Mouse (Mus musculus): ENCODE results near the gene Sesn2. TPM values are rescaled to one million over a fixed set of nuclear protein-coding genes. Genes with fewer than 3 reads are reported as not detected.
A peak's percentile ranks its signal among the peaks of the same experiment; 100 is the strongest.

Sesn2 gene
- polyA plus RNA-seq, 1 experiment from 2014 or later: 7.8 TPM

DNA sequence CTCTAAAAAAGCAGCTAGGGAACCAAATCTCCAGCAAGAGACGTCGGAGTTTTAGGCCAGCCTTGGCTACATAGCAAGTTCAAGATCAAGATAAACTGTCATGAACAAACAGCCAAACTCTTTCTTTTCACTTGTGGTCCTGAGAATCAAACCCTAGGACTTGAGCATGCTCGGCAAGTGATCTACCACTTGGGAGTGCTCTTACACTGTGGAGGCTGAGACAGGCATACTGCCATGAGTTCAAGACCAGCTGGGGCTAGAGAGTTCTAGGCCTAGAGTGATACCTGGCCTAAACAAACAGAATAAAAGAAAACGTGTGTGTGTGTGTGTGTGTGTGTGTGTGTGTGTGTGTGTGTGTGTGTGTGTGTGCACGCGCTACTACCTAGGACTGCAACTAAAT is 56.1 kb downstream of the Sesn2 start:
- Histone ChIP-seq H3K9ac (no peak overlapping the region), H3K4me3 (replicated peaks) (no peak overlapping the region), H3K4me1 (replicated peaks) (peaks cover 6% of the 10 kb centered on the region), H3K27me3 (no peaks in the 10 kb centered on the region), H3K27ac (replicated peaks) (no peak overlapping the region), H3K36me3 (replicated peaks) (peaks cover 23% of the 10 kb centered on the region), H3K4me2 (no peak overlapping the region), H3K9me3 (replicated peaks) (no peaks in the 10 kb centered on the region)
- ATAC-seq (ENCODE audit: insufficient read depth): no peak
- WGBS (ENCODE audit: insufficient replicate concordance): 73% methylated on average over 6 of the region's 6 CpGs

DNA sequence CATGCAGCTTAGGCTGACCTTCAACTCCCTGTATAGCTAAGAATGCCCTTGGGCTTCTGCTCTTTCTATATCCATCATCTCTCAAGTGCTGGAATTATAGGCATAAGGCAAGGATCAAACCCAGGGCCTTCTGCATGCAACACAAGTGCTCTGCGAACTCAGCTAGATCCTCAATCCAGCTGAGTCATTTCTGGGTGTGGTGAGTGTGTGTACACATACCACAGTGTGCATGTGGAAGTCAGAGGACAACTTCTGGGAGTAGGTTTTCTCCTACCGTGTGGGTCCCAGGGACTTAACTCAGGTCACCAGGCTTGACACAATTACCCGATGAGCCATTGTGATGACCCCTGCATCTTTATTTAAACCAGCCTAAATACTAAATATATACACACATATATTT is 60.5 kb downstream of the Sesn2 start:
- no peaks in the 10 kb centered on the region for H3K36me3 ChIP-seq (replicated peaks)
- no peaks in the 10 kb centered on the region for H3K9me3 ChIP-seq (replicated peaks)
- no peak overlapping the region for H3K27ac ChIP-seq (replicated peaks)
- 52% methylated on average over 3 of the region's 3 CpGs for WGBS (ENCODE audit: insufficient replicate concordance)
- peaks cover 6% of the 10 kb centered on the region for H3K4me1 ChIP-seq (replicated peaks)
- H3K4me2 ChIP-seq: no peak overlapping the region
- H3K27me3 ChIP-seq: peaks cover 6% of the 10 kb centered on the region
- H3K9ac ChIP-seq: no peak overlapping the region
- no peak overlapping the region for H3K4me3 ChIP-seq (replicated peaks)
- peak; percentile 60; the same call in 1 of the 2 replicates for ATAC-seq (ENCODE audit: insufficient read depth)

DNA sequence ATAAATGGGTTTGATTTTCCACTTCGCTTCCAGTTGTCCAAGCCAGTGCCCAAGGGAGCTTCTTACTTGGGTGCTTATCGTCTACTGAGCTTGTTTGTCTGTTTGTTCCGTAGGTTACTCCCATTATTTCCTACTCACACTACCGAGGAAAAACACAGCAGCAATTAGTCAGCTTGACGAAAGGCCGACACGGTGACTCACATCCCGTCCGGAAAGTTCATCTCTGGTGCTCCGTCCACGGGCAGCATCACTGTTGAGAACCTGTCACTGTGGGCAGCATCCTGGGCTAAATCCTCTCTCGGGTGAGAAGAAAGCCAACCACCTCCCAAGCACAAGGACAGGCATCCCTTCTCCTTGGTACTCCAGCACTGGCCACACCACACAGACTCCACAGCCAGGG is 64.2 kb downstream of the Sesn2 start:
- no peak for ATAC-seq (ENCODE audit: insufficient read depth)
- 59% methylated on average over 12 of the region's 12 CpGs for WGBS (ENCODE audit: insufficient replicate concordance)

DNA sequence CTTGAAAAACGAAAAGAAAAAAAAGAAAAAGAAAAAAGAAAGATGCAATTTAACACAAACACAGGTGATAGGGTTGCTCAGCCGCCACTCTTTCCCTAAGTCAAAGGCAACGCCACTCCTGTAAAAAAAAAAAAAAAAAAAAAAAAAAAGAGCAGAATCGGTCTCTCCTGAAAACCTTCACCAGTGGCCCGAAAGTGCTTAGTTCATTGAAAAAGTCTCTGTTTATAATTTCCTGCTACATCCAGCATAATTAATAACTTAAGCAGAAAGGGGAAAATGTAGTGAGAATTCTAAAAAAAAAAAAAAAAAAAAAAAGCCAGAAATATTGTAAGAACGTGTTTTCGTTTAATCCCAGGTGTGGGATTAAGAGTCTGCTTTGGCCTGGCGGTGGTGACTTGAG is 65.8 kb downstream of the Sesn2 start:
- no peaks in the 10 kb centered on the region for H3K9me3 ChIP-seq (replicated peaks)
- H3K27ac ChIP-seq (replicated peaks): no peak overlapping the region
- no peak overlapping the region for H3K4me2 ChIP-seq
- no peak for ATAC-seq (ENCODE audit: insufficient read depth)
- H3K9ac ChIP-seq: no peak overlapping the region
- WGBS (ENCODE audit: insufficient replicate concordance): 71% methylated on average over 8 of the region's 8 CpGs
- no peaks in the 10 kb centered on the region for H3K36me3 ChIP-seq (replicated peaks)
- H3K27me3 ChIP-seq: peaks cover 6% of the 10 kb centered on the region
- H3K4me3 ChIP-seq (replicated peaks): no peak overlapping the region
- peaks cover 1% of the 10 kb centered on the region for H3K4me1 ChIP-seq (replicated peaks)

More for the DNA sequence above, 64.2 kb downstream of the Sesn2 start:
- Histone ChIP-seq H3K4me2 (no peak overlapping the region), H3K27me3 (peaks cover 6% of the 10 kb centered on the region), H3K36me3 (replicated peaks) (no peaks in the 10 kb centered on the region), H3K9ac (no peak overlapping the region), H3K4me3 (replicated peaks) (no peak overlapping the region), H3K9me3 (replicated peaks) (no peaks in the 10 kb centered on the region), H3K27ac (replicated peaks) (no peak overlapping the region), H3K4me1 (replicated peaks) (peaks cover 6% of the 10 kb centered on the region)

Other genes with a start within 250 kb of the Sesn2 start
- gene Gmeb1, start 248.9 kb downstream of the Sesn2 start, polyA plus RNA-seq (2015; fragmentation: Nextera tagmentation; extraction: Ambion mirVana): 13.2 and 14.2 TPM in 2 replicates
- 31.7 and 38.3 TPM in 2 replicates for gene Taf12, start 236.1 kb downstream of the Sesn2 start, polyA plus RNA-seq (2015; fragmentation: Nextera tagmentation; extraction: Ambion mirVana)
- gene Rab42, start 207.1 kb downstream of the Sesn2 start, polyA plus RNA-seq (2015; fragmentation: Nextera tagmentation; extraction: Ambion mirVana): 0.52 and 0.54 TPM in 2 replicates
- 28.7 and 34.2 TPM in 2 replicates for gene Trnau1ap, start 181.0 kb downstream of the Sesn2 start, polyA plus RNA-seq (2015; fragmentation: Nextera tagmentation; extraction: Ambion mirVana)
- gene Rcc1, start 156.9 kb downstream of the Sesn2 start, polyA plus RNA-seq (2015; fragmentation: Nextera tagmentation; extraction: Ambion mirVana): 48.0 and 54.5 TPM in 2 replicates
- gene Phactr4, start 88.0 kb downstream of the Sesn2 start, polyA plus RNA-seq (2015; fragmentation: Nextera tagmentation; extraction: Ambion mirVana): 8.0 and 8.6 TPM in 2 replicates
- 10.7 and 11.2 TPM in 2 replicates for gene Med18, start 46.6 kb downstream of the Sesn2 start, polyA plus RNA-seq (2015; fragmentation: Nextera tagmentation; extraction: Ambion mirVana)
- gene Atpif1, start 23.2 kb upstream of the Sesn2 start, polyA plus RNA-seq (2015; fragmentation: Nextera tagmentation; extraction: Ambion mirVana): 991 and 1,178 TPM in 2 replicates
- gene Dnajc8, start 25.0 kb upstream of the Sesn2 start, polyA plus RNA-seq (2015; fragmentation: Nextera tagmentation; extraction: Ambion mirVana): 68.8 and 84.7 TPM in 2 replicates
- 1.1 and 1.2 TPM in 2 replicates for gene Ptafr, start 53.6 kb upstream of the Sesn2 start, polyA plus RNA-seq (2015; fragmentation: Nextera tagmentation; extraction: Ambion mirVana)
- 14.4 and 14.9 TPM in 2 replicates for gene Eya3, start 128.5 kb upstream of the Sesn2 start, polyA plus RNA-seq (2015; fragmentation: Nextera tagmentation; extraction: Ambion mirVana)
- gene Xkr8, start 222.0 kb upstream of the Sesn2 start, polyA plus RNA-seq (2015; fragmentation: Nextera tagmentation; extraction: Ambion mirVana): 2.9 and 3.0 TPM in 2 replicates
- 1.0 and 1.1 TPM in 2 replicates for gene Smpdl3b, start 246.8 kb upstream of the Sesn2 start, polyA plus RNA-seq (2015; fragmentation: Nextera tagmentation; extraction: Ambion mirVana)

All from liver, embryonic 15.5 days (tissue).